In the genomic region with DNA sequence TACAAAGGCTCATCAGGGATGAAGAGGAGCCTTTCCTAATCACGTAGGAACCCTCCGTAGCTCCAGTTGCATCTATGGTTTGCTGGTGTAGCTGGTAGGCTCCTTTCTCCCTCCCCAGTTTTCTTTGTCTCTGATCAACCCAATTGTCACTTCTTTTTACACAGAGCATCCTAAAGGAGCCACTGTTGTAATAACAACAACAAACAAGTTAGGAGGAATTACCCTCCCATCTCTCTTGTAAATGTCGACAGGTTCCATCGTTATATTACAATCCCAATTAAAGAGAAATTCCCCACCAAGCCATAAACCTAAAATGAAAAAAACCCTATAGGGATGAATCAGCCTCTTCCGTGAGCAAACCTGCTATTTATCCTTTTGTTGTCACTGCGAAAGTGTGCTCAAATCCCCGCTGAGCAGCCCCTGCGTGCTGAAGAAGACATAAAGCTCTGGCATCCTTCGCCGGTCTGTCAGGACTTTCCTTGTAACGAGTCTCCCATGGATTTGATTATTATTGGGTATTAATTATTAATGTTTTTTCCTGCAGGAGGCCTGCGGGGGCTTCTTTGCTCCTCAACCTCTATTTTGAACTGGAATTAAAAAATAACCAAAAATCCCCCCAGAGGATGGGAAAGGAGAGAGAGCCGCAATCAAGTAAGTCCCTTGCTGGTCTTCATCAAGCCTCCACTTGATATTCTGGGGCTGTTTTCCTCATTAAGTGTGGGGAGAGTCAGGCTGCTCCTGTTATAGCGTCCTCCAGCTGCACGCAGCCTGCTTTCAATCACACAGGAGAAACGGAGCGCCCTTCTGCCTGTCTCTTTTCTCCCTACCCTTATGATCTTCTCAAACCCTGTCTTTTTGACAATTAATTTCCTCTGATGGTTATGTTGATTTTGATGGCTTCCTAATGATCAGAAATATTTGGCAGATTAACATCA, we compare ENCODE assay signal across 9 mouse cellular contexts.
DNase-seq lines count a peak whose midpoint lies in the region; ATAC-seq and TF ChIP-seq lines count a peak whose summit lies in the region.
"Had no signal": no experiment of that assay in that cellular context is flagged by ENCODE, and none has a peak within 500 bp of the region (broad histone marks: within the 10 kb centered on the region; RNA-seq: fewer than 3 reads in every experiment).

No protein-coding gene starts in this region.

- peak overlapping the region; percentile 39 for H3K4me2 ChIP-seq in hindbrain, embryonic 12.5 days (replicated peaks)
- peak overlapping the region; percentile 36 for H3K4me2 ChIP-seq in midbrain, embryonic 11.5 days
- H3K4me2 ChIP-seq in heart, embryonic 11.5 days = no peak overlapping the region

- TF ChIP-seq CTCF in brain, embryonic 14.5 days (IDR thresholded peaks at IDR 0.05; ENCODE audit: borderline replicate concordance, extremely low read depth, insufficient read depth, insufficient read length) = no peak

- peak; percentile 88 for DNase-seq in brain, embryonic 14.5 days (ENCODE audit: low read depth)
- DNase-seq in embryo, embryonic 11 days = peak; percentile 47
- peak; percentile 89 for DNase-seq in midbrain, embryonic 11.5 days (ENCODE audit: low spot score, missing footprints)
- DNase-seq in left cerebral cortex, postnatal 4 days = no peak
- DNase-seq in spleen, adult 18-20 months = no peak
- DNase-seq in heart, postnatal 25 days (ENCODE audit: low spot score) = no peak

- no peaks in the 10 kb centered on the region for H3K9me3 ChIP-seq in hindbrain, embryonic 12.5 days (replicated peaks)
- no peaks in the 10 kb centered on the region for H3K9me3 ChIP-seq in midbrain, embryonic 11.5 days (ENCODE audit: control insufficient read depth, low read length)
- H3K9me3 ChIP-seq in heart, embryonic 11.5 days (replicated peaks; ENCODE audit: control insufficient read depth, low read length) = no peaks in the 10 kb centered on the region

- TF ChIP-seq POLR2A in brain, embryonic 14.5 days (IDR thresholded peaks at IDR 0.05; ENCODE audit: borderline replicate concordance, extremely low read depth, insufficient read depth, insufficient read length, poor library complexity, severe bottlenecking) = no peak

- H3K4me1 ChIP-seq in hindbrain, embryonic 12.5 days = peaks cover 14% of the 10 kb centered on the region
- peaks cover 10% of the 10 kb centered on the region; the same call in 1 of the 2 replicates for H3K4me1 ChIP-seq in midbrain, embryonic 11.5 days (ENCODE audit: control insufficient read depth, insufficient read depth, low read length)
- H3K4me1 ChIP-seq in heart, embryonic 11.5 days (ENCODE audit: control insufficient read depth, insufficient read depth, low read length) = no peaks in the 10 kb centered on the region

- WGBS in hindbrain, embryonic 12.5 days = 17% methylated on average over 17 of the region's 17 CpGs
- 19% methylated on average over 17 of the region's 17 CpGs for WGBS in midbrain, embryonic 11.5 days
- WGBS in heart, embryonic 11.5 days (ENCODE audit: insufficient replicate concordance) = 44% methylated on average over 17 of the region's 17 CpGs

- H3K4me3 ChIP-seq in hindbrain, embryonic 12.5 days = no peak overlapping the region
- H3K4me3 ChIP-seq in midbrain, embryonic 11.5 days (ENCODE audit: low read depth, low read length) = no peak overlapping the region
- H3K4me3 ChIP-seq in heart, embryonic 11.5 days (ENCODE audit: low read depth, low read length) = no peak overlapping the region

- no peaks in the 10 kb centered on the region for H3K27me3 ChIP-seq in hindbrain, embryonic 12.5 days
- peaks cover 3% of the 10 kb centered on the region; the same call in 1 of the 2 replicates for H3K27me3 ChIP-seq in midbrain, embryonic 11.5 days (ENCODE audit: control insufficient read depth, insufficient read depth, low read length)
- H3K27me3 ChIP-seq in heart, embryonic 11.5 days (ENCODE audit: control insufficient read depth, insufficient read depth, low read length) = 0 out of 2 replicates have a peak, but pooled peaks cover 4% of the 10 kb centered on the region

- intact Hi-C loops in left cerebral cortex, postnatal 4 days (cut with DNase I) = no loop called here
- intact Hi-C loops in heart, postnatal 25 days (cut with DNase I) = no loop called here

- H3K27ac ChIP-seq in hindbrain, embryonic 12.5 days = peak overlapping the region; percentile 77
- H3K27ac ChIP-seq in midbrain, embryonic 11.5 days (ENCODE audit: low read depth, low read length) = no peak overlapping the region
- H3K27ac ChIP-seq in heart, embryonic 11.5 days (ENCODE audit: low read depth, low read length) = no peak overlapping the region
- H3K27ac ChIP-seq: macrophage had no signal

- H3K9ac ChIP-seq in hindbrain, embryonic 12.5 days = no peak overlapping the region
- H3K9ac ChIP-seq in midbrain, embryonic 11.5 days (ENCODE audit: low read length) = no peak overlapping the region
- H3K9ac ChIP-seq in heart, embryonic 11.5 days (ENCODE audit: low read depth, low read length) = no peak overlapping the region

- ATAC-seq in hindbrain, embryonic 12.5 days (ENCODE audit: low FRiP score) = peak; percentile 86
- ATAC-seq in midbrain, embryonic 11.5 days (ENCODE audit: low FRiP score) = peak; percentile 69
- no peak for ATAC-seq in heart, embryonic 11.5 days (replicated peaks; ENCODE audit: insufficient number of reproducible peaks, low FRiP score, low TSS enrichment)

- no peaks in the 10 kb centered on the region for H3K36me3 ChIP-seq in hindbrain, embryonic 12.5 days
- H3K36me3 ChIP-seq in midbrain, embryonic 11.5 days (ENCODE audit: control insufficient read depth, insufficient read depth, low read length) = no peaks in the 10 kb centered on the region
- no peaks in the 10 kb centered on the region for H3K36me3 ChIP-seq in heart, embryonic 11.5 days (ENCODE audit: control insufficient read depth, insufficient read depth, low read length)

Comparison
In these comparisons a context has a peak if more than half of its experiments do, and no peak if none do; other contexts are left out.
1. DNase-seq: peak in brain, embryonic 14.5 days (single experiment), embryo, embryonic 11 days (single experiment) and midbrain, embryonic 11.5 days (single experiment); none in left cerebral cortex, postnatal 4 days (single experiment), spleen, adult 18-20 months (0 of 2) and heart, postnatal 25 days (single experiment).